Mouse (Mus musculus): ENCODE data around the gene Med8. TPM values are rescaled to one million over a fixed set of nuclear protein-coding genes. Genes with fewer than 3 reads are reported as not detected.

The Med8 gene
- polyA plus RNA-seq, 1 experiment from 2014 or later, result 91.0 TPM

- ATAC-seq (ENCODE audit: insufficient read depth, low FRiP score), result no peak
Observed at GRCm38 (mm10) chr4:118425374-118425773, 16.2 kb downstream of the Med8 start.

GRCm38 (mm10) chr4:118427415-118427767 lies 18.3 kb downstream of the Med8 start:
- H3K27me3 ChIP-seq (ENCODE audit: control insufficient read depth, insufficient read depth, low read length), result no peaks in the 10 kb centered on the region
- peaks cover 26% of the 10 kb centered on the region for H3K4me1 ChIP-seq (ENCODE audit: control insufficient read depth, insufficient read depth, low read length)
- peak overlapping the region; percentile 85 for H3K9ac ChIP-seq (ENCODE audit: low read length)
- no peaks in the 10 kb centered on the region for H3K9me3 ChIP-seq (replicated peaks; ENCODE audit: control insufficient read depth, low read length)
- peak; percentile 6; the same call in 1 of the 2 replicates for ATAC-seq (ENCODE audit: insufficient read depth, low FRiP score)
- peak overlapping the region; percentile 93 for H3K27ac ChIP-seq (ENCODE audit: low read length)
- peak overlapping the region; percentile 64 for H3K4me3 ChIP-seq (replicated peaks; ENCODE audit: low read length)
- WGBS, result 3% methylated on average over 5 of the region's 5 CpGs
- peak overlapping the region; percentile 75 for H3K4me2 ChIP-seq (ENCODE audit: low read depth, low read length)
- H3K36me3 ChIP-seq (ENCODE audit: control insufficient read depth, insufficient read depth, low read length), result peaks cover 11% of the 10 kb centered on the region; the same call in 1 of the 2 replicates

More at GRCm38 (mm10) chr4:118425374-118425773, 16.2 kb downstream of the Med8 start:
- no peak overlapping the region for H3K27ac ChIP-seq (ENCODE audit: low read length)
- H3K27me3 ChIP-seq (ENCODE audit: control insufficient read depth, insufficient read depth, low read length), result no peaks in the 10 kb centered on the region
- WGBS, result 90% methylated on average over 1 of the region's 1 CpGs
- H3K9me3 ChIP-seq (replicated peaks; ENCODE audit: control insufficient read depth, low read length), result no peaks in the 10 kb centered on the region
- H3K4me3 ChIP-seq (replicated peaks; ENCODE audit: low read length), result no peak overlapping the region
- peaks cover 25% of the 10 kb centered on the region for H3K4me1 ChIP-seq (ENCODE audit: control insufficient read depth, insufficient read depth, low read length)
- H3K36me3 ChIP-seq (ENCODE audit: control insufficient read depth, insufficient read depth, low read length), result no peaks in the 10 kb centered on the region
- H3K9ac ChIP-seq (ENCODE audit: low read length), result no peak overlapping the region
- H3K4me2 ChIP-seq (ENCODE audit: low read depth, low read length), result no peak overlapping the region

- H3K36me3 ChIP-seq (ENCODE audit: control insufficient read depth, insufficient read depth, low read length), result peaks cover 12% of the 10 kb centered on the region; the same call in 1 of the 2 replicates
- under 1% methylated on average over 30 of the region's 31 CpGs for WGBS
- H3K27me3 ChIP-seq (ENCODE audit: control insufficient read depth, insufficient read depth, low read length), result no peaks in the 10 kb centered on the region
- H3K9me3 ChIP-seq (replicated peaks; ENCODE audit: control insufficient read depth, low read length), result no peaks in the 10 kb centered on the region
- peaks cover 26% of the 10 kb centered on the region for H3K4me1 ChIP-seq (ENCODE audit: control insufficient read depth, insufficient read depth, low read length)
- ATAC-seq (ENCODE audit: insufficient read depth, low FRiP score), result peak; percentile 96
- H3K27ac ChIP-seq (ENCODE audit: low read length), result peak within 1 kb of the TSS; percentile 93
- H3K4me3 ChIP-seq (replicated peaks; ENCODE audit: low read length), result peak within 1 kb of the TSS; percentile 64
- H3K9ac ChIP-seq (ENCODE audit: low read length), result peak within 1 kb of the TSS; percentile 85
- H3K4me2 ChIP-seq (ENCODE audit: low read depth, low read length), result peak within 1 kb of the TSS; percentile 75
Observed at GRCm38 (mm10) chr4:118427768-118428451, 18.8 kb downstream of the Med8 start, which contains the start of gene Elovl1. TSS of gene Elovl1 (plus strand) at chr4:118428093.

GRCm38 (mm10) chr4:118428531-118429214 lies 19.5 kb downstream of the Med8 start:
- 0 out of 2 replicates have a peak, but pooled peaks have one; percentile 7 for ATAC-seq (ENCODE audit: insufficient read depth, low FRiP score)
- Histone ChIP-seq H3K36me3 (ENCODE audit: control insufficient read depth, insufficient read depth, low read length) (peaks cover 12% of the 10 kb centered on the region; the same call in 1 of the 2 replicates), H3K27ac (ENCODE audit: low read length) (peak overlapping the region; percentile 93), H3K4me2 (ENCODE audit: low read depth, low read length) (peak overlapping the region; percentile 75), H3K9ac (ENCODE audit: low read length) (peak overlapping the region; percentile 85), H3K27me3 (ENCODE audit: control insufficient read depth, insufficient read depth, low read length) (no peaks in the 10 kb centered on the region), H3K4me3 (replicated peaks; ENCODE audit: low read length) (peak overlapping the region; percentile 64), H3K9me3 (replicated peaks; ENCODE audit: control insufficient read depth, low read length) (no peaks in the 10 kb centered on the region), H3K4me1 (ENCODE audit: control insufficient read depth, insufficient read depth, low read length) (peaks cover 26% of the 10 kb centered on the region)
- WGBS, result 23% methylated on average over 15 of the region's 15 CpGs

- Histone ChIP-seq H3K4me2 (ENCODE audit: low read depth, low read length) (peak overlapping the region; percentile 75), H3K4me3 (replicated peaks; ENCODE audit: low read length) (peak overlapping the region; percentile 64), H3K36me3 (ENCODE audit: control insufficient read depth, insufficient read depth, low read length) (peaks cover 12% of the 10 kb centered on the region; the same call in 1 of the 2 replicates), H3K27ac (ENCODE audit: low read length) (peak overlapping the region; percentile 93), H3K4me1 (ENCODE audit: control insufficient read depth, insufficient read depth, low read length) (peaks cover 31% of the 10 kb centered on the region), H3K9ac (ENCODE audit: low read length) (peak overlapping the region; percentile 85), H3K27me3 (ENCODE audit: control insufficient read depth, insufficient read depth, low read length) (no peaks in the 10 kb centered on the region), H3K9me3 (replicated peaks; ENCODE audit: control insufficient read depth, low read length) (no peaks in the 10 kb centered on the region)
- ATAC-seq (ENCODE audit: insufficient read depth, low FRiP score), result peak; percentile 8; the same call in 1 of the 2 replicates
- WGBS, result 32% methylated on average over 7 of the region's 7 CpGs
Observed at GRCm38 (mm10) chr4:118429215-118429895, 20.2 kb downstream of the Med8 start.

- Histone ChIP-seq H3K27ac (ENCODE audit: low read length) (no peak overlapping the region), H3K4me2 (ENCODE audit: low read depth, low read length) (no peak overlapping the region), H3K4me3 (replicated peaks; ENCODE audit: low read length) (no peak overlapping the region), H3K9me3 (replicated peaks; ENCODE audit: control insufficient read depth, low read length) (no peaks in the 10 kb centered on the region), H3K4me1 (ENCODE audit: control insufficient read depth, insufficient read depth, low read length) (peaks cover 49% of the 10 kb centered on the region), H3K9ac (ENCODE audit: low read length) (no peak overlapping the region), H3K36me3 (ENCODE audit: control insufficient read depth, insufficient read depth, low read length) (peaks cover 16% of the 10 kb centered on the region; the same call in 1 of the 2 replicates), H3K27me3 (ENCODE audit: control insufficient read depth, insufficient read depth, low read length) (no peaks in the 10 kb centered on the region)
- no peak for ATAC-seq (ENCODE audit: insufficient read depth, low FRiP score)
- 61% methylated on average over 8 of the region's 8 CpGs for WGBS
Observed at GRCm38 (mm10) chr4:118432332-118432731, 23.2 kb downstream of the Med8 start.

GRCm38 (mm10) chr4:118436820-118437603 lies 27.9 kb downstream of the Med8 start, which contains the start of gene Cdc20:
TSS of gene Cdc20 (minus strand) at chr4:118437352.
- Histone ChIP-seq H3K27me3 (ENCODE audit: control insufficient read depth, insufficient read depth, low read length) (no peaks in the 10 kb centered on the region), H3K4me1 (ENCODE audit: control insufficient read depth, insufficient read depth, low read length) (peaks cover 33% of the 10 kb centered on the region), H3K27ac (ENCODE audit: low read length) (peak within 1 kb of the TSS; percentile 90), H3K9ac (ENCODE audit: low read length) (peak within 1 kb of the TSS; percentile 84), H3K4me2 (ENCODE audit: low read depth, low read length) (peak within 1 kb of the TSS; percentile 90), H3K4me3 (replicated peaks; ENCODE audit: low read length) (peak within 1 kb of the TSS; percentile 64), H3K36me3 (ENCODE audit: control insufficient read depth, insufficient read depth, low read length) (peaks cover 9% of the 10 kb centered on the region; the same call in 1 of the 2 replicates), H3K9me3 (replicated peaks; ENCODE audit: control insufficient read depth, low read length) (no peaks in the 10 kb centered on the region)
- WGBS, result under 1% methylated on average over 67 of the region's 67 CpGs
- ATAC-seq (ENCODE audit: insufficient read depth, low FRiP score), result peak; percentile 95

GRCm38 (mm10) chr4:118437829-118438253 lies 28.7 kb downstream of the Med8 start:
- peaks cover 4% of the 10 kb centered on the region; the same call in 1 of the 2 replicates for H3K36me3 ChIP-seq (ENCODE audit: control insufficient read depth, insufficient read depth, low read length)
- peaks cover 33% of the 10 kb centered on the region for H3K4me1 ChIP-seq (ENCODE audit: control insufficient read depth, insufficient read depth, low read length)
- peak overlapping the region; percentile 90 for H3K4me2 ChIP-seq (ENCODE audit: low read depth, low read length)
- 5% methylated on average over 12 of the region's 12 CpGs for WGBS
- H3K9me3 ChIP-seq (replicated peaks; ENCODE audit: control insufficient read depth, low read length), result no peaks in the 10 kb centered on the region
- H3K27me3 ChIP-seq (ENCODE audit: control insufficient read depth, insufficient read depth, low read length), result no peaks in the 10 kb centered on the region
- peak overlapping the region; percentile 90 for H3K27ac ChIP-seq (ENCODE audit: low read length)
- no peak for ATAC-seq (ENCODE audit: insufficient read depth, low FRiP score)
- H3K4me3 ChIP-seq (replicated peaks; ENCODE audit: low read length), result peak overlapping the region; percentile 64
- peak overlapping the region; percentile 66 for H3K9ac ChIP-seq (ENCODE audit: low read length)
